Mouse (Mus musculus) liver, embryonic 16.5 days (tissue): ENCODE measurements around the gene Pi4ka. TPM values are rescaled to one million over a fixed set of nuclear protein-coding genes. Genes with fewer than 3 reads are reported as not detected.
"Not testable (repeated sequence)": the region's sequence is repeated elsewhere in the genome, so short reads cannot be mapped to it uniquely, and the experiment has no call there.

Source experiments
- ATAC-seq: fragments of 200-750 bp; cut with Nextera tagmentation; 2 replicates; pipeline ENCODE4 v1.8.0; 2017; ENCODE audit warnings: low read depth, mild to moderate bottlenecking, moderate number of reproducible peaks, moderate library complexity
- H3K27ac ChIP-seq: fragments of 300-500 bp; sonication (generic); 2 replicates; pipeline ENCODE4 v1.5.1; 2014; ENCODE audit warnings: mild to moderate bottlenecking, low read length
- H3K27me3 ChIP-seq: fragments of 300-500 bp; sonication (generic); 2 replicates; pipeline ENCODE4 v1.6.1; 2014; ENCODE audit warnings: low read depth, low read length, mixed read lengths; ENCODE audit not compliant: control insufficient read depth, insufficient read depth
- H3K36me3 ChIP-seq: fragments of 300-500 bp; sonication (generic); 2 replicates; pipeline ENCODE4 v1.6.1; 2014; ENCODE audit warnings: mild to moderate bottlenecking; ENCODE audit not compliant: control insufficient read depth, insufficient read depth
- H3K4me1 ChIP-seq: fragments of 300-500 bp; sonication (generic); 2 replicates; pipeline ENCODE4 v1.6.1; 2014; ENCODE audit warnings: low read depth, low read length, mixed read lengths; ENCODE audit not compliant: control insufficient read depth
- H3K4me2 ChIP-seq: fragments of 300-500 bp; sonication (generic); 2 replicates; pipeline ENCODE4 v1.6.1; 2014; ENCODE audit warnings: low read depth, low read length, mixed read lengths
- H3K4me3 ChIP-seq: fragments of 300-500 bp; sonication (generic); 2 replicates; pipeline ENCODE4 v1.5.1; 2014; ENCODE audit warnings: low read depth, mild to moderate bottlenecking, low read length
- H3K9ac ChIP-seq: fragments of 300-500 bp; sonication (generic); 2 replicates; pipeline ENCODE4 v1.6.1; 2014; ENCODE audit warnings: low read depth, low read length
- H3K9me3 ChIP-seq: fragments of 300-500 bp; sonication (generic); replicated peaks from 2 replicates; pipeline ENCODE4 v1.6.1; 2016; ENCODE audit warnings: low read length; ENCODE audit not compliant: control insufficient read depth
- WGBS: fragments of 180-500 bp; shearing (Covaris S2); extraction: QIAGEN DNeasy Blood & Tissue Kit; methylation state at CpG from one replicate; pipeline ENCODE4 v1.1.7; 2014; ENCODE audit not compliant: insufficient replicate concordance; 5-methylcytosine and 5-hydroxymethylcytosine counted together
- polyA plus RNA-seq: library from polyadenylated mRNA; unstranded; fragments of >200 nt; fragmentation: Nextera tagmentation; extraction: Ambion mirVana; gene quantifications from 2 replicates; pipeline ENCODE4 v1.2.1, GENCODE M21; 2015

Gene Pi4ka
- polyA plus RNA-seq, 1 experiment from 2014 or later, result 15.2 TPM

- no peak overlapping the region for H3K4me2 ChIP-seq
- H3K36me3 ChIP-seq, result no peaks in the 10 kb centered on the region
- H3K4me1 ChIP-seq, result peaks cover 66% of the 10 kb centered on the region
- H3K27me3 ChIP-seq, result no peaks in the 10 kb centered on the region
- no peak overlapping the region for H3K4me3 ChIP-seq
- H3K27ac ChIP-seq, result no peak overlapping the region
- 15% methylated on average over 3 of the region's 3 CpGs for WGBS
- peak; percentile 39 for ATAC-seq
- H3K9ac ChIP-seq, result no peak overlapping the region
- no peaks in the 10 kb centered on the region for H3K9me3 ChIP-seq
These were observed 168.5 kb downstream of the Pi4ka start for GRCm38 (mm10) chr16:17237634-17238033.

- H3K27me3 ChIP-seq, result no peaks in the 10 kb centered on the region
- H3K4me2 ChIP-seq, result peak overlapping the region; percentile 96
- 39% methylated on average over 9 of the region's 9 CpGs for WGBS
- H3K9ac ChIP-seq, result no peak overlapping the region; the same call in 1 of the 2 replicates
- ATAC-seq, result no peak
- no peaks in the 10 kb centered on the region for H3K36me3 ChIP-seq
- no peaks in the 10 kb centered on the region for H3K9me3 ChIP-seq
- H3K4me1 ChIP-seq, result peaks cover 59% of the 10 kb centered on the region
- H3K4me3 ChIP-seq, result peak overlapping the region; percentile 82
- no peak overlapping the region for H3K27ac ChIP-seq
These were observed 171.0 kb downstream of the Pi4ka start for GRCm38 (mm10) chr16:17234916-17235665.

GRCm38 (mm10) chr16:17234499-17234895 is 171.6 kb downstream of the Pi4ka start:
- Histone ChIP-seq H3K27me3 (no peaks in the 10 kb centered on the region), H3K27ac (peak overlapping the region; percentile 74; the same call in 1 of the 2 replicates), H3K9me3 (peaks cover 3% of the 10 kb centered on the region), H3K4me1 (peaks cover 55% of the 10 kb centered on the region), H3K9ac (peak overlapping the region; percentile 84), H3K36me3 (no peaks in the 10 kb centered on the region), H3K4me2 (peak overlapping the region; percentile 96), H3K4me3 (peak overlapping the region; percentile 82)
- ATAC-seq, result no peak
- WGBS, result 3% methylated on average over 12 of the region's 12 CpGs

- peaks cover 49% of the 10 kb centered on the region for H3K4me1 ChIP-seq
- H3K4me3 ChIP-seq, result peak overlapping the region; percentile 82
- ATAC-seq, result peak; percentile 14; the same call in 1 of the 2 replicates
- peak overlapping the region; percentile 74 for H3K27ac ChIP-seq
- H3K4me2 ChIP-seq, result peak overlapping the region; percentile 96
- no peaks in the 10 kb centered on the region for H3K36me3 ChIP-seq
- peaks cover 3% of the 10 kb centered on the region for H3K9me3 ChIP-seq
- H3K9ac ChIP-seq, result peak overlapping the region; percentile 84
- H3K27me3 ChIP-seq, result no peaks in the 10 kb centered on the region
- WGBS, result under 1% methylated on average over 55 of the region's 62 CpGs
These were observed 172.2 kb downstream of the Pi4ka start for GRCm38 (mm10) chr16:17233702-17234498.

- Histone ChIP-seq H3K36me3 (no peaks in the 10 kb centered on the region), H3K4me1 (peaks cover 40% of the 10 kb centered on the region), H3K4me3 (peak within 1 kb of the TSS; percentile 82), H3K27me3 (no peaks in the 10 kb centered on the region), H3K4me2 (peak within 1 kb of the TSS; percentile 96), H3K9ac (peak within 1 kb of the TSS; percentile 84), H3K9me3 (peaks cover 3% of the 10 kb centered on the region), H3K27ac (peak within 1 kb of the TSS; percentile 74)
- ATAC-seq, result peak; percentile 92
- 4% methylated on average over 53 of the region's 59 CpGs for WGBS
These were observed 173.1 kb downstream of the Pi4ka start, which contains the start of gene Hic2 for GRCm38 (mm10) chr16:17232794-17233701. Hic2 (plus strand) TSS chr16:17233572.

- whole genome bisulfite sequencing, result 59% methylated on average over 2 of the region's 2 CpGs
- not testable (repeated sequence) for H3K36me3 ChIP-seq, H3K9ac ChIP-seq, H3K27me3 ChIP-seq, ATAC-seq, H3K4me2 ChIP-seq, H3K4me3 ChIP-seq, H3K27ac ChIP-seq, H3K9me3 ChIP-seq
- H3K4me1 ChIP-seq, result peaks cover 29% of the 10 kb centered on the region
These were observed 174.6 kb downstream of the Pi4ka start for GRCm38 (mm10) chr16:17231523-17231922.

Other genes starting within 250 kb of the Pi4ka start
- 164 and 179 TPM in 2 replicates for gene Ube2l3, start 203.7 kb downstream of the Pi4ka start, polyA plus RNA-seq
- 0.04 and 0.05 TPM in 2 replicates for gene Rimbp3, start 197.7 kb downstream of the Pi4ka start, polyA plus RNA-seq
- 3.0 and 3.4 TPM in 2 replicates for gene Hic2, start 172.7 kb downstream of the Pi4ka start, polyA plus RNA-seq
- gene Tmem191c, start 130.2 kb downstream of the Pi4ka start, polyA plus RNA-seq, result 2.9 and 4.0 TPM in 2 replicates
- 242 and 251 TPM in 2 replicates for gene Serpind1, start 74.9 kb downstream of the Pi4ka start, polyA plus RNA-seq
- gene Snap29, start 328 bp downstream of the Pi4ka start, polyA plus RNA-seq, result 8.7 and 10.1 TPM in 2 replicates
- gene Crkl, start 45.7 kb upstream of the Pi4ka start, polyA plus RNA-seq, result 27.2 and 27.9 TPM in 2 replicates
- gene Aifm3, start 83.3 kb upstream of the Pi4ka start, polyA plus RNA-seq, result 3.8 and 6.3 TPM in 2 replicates
- gene Lztr1, start 102.4 kb upstream of the Pi4ka start, polyA plus RNA-seq, result 25.2 and 25.7 TPM in 2 replicates
- 18.9 and 21.1 TPM in 2 replicates for gene Thap7, start 124.8 kb upstream of the Pi4ka start, polyA plus RNA-seq
- gene Lrrc74b, start 154.9 kb upstream of the Pi4ka start, polyA plus RNA-seq, result 0.06 TPM in 1 of 2 replicates, not detected in the other
- 0.07 and 0.09 TPM in 2 replicates for gene P2rx6, start 155.6 kb upstream of the Pi4ka start, polyA plus RNA-seq
- gene Slc7a4, start 176.9 kb upstream of the Pi4ka start, polyA plus RNA-seq, result 2.9 and 3.5 TPM in 2 replicates
- 13.6 and 15.1 TPM in 2 replicates for gene Smpd4, start 213.0 kb upstream of the Pi4ka start, polyA plus RNA-seq
- 2.2 and 2.5 TPM in 2 replicates for gene Ccdc74a, start 240.2 kb upstream of the Pi4ka start, polyA plus RNA-seq